Mouse (Mus musculus) cerebellum, adult 11-12 months (tissue): Measurements from ENCODE around the gene Lrrtm3.

Source experiments
- DNase-seq: peaks from one replicate; pipeline ENCODE4 v3.0.0; 2022

Lrrtm3 gene

DNA sequence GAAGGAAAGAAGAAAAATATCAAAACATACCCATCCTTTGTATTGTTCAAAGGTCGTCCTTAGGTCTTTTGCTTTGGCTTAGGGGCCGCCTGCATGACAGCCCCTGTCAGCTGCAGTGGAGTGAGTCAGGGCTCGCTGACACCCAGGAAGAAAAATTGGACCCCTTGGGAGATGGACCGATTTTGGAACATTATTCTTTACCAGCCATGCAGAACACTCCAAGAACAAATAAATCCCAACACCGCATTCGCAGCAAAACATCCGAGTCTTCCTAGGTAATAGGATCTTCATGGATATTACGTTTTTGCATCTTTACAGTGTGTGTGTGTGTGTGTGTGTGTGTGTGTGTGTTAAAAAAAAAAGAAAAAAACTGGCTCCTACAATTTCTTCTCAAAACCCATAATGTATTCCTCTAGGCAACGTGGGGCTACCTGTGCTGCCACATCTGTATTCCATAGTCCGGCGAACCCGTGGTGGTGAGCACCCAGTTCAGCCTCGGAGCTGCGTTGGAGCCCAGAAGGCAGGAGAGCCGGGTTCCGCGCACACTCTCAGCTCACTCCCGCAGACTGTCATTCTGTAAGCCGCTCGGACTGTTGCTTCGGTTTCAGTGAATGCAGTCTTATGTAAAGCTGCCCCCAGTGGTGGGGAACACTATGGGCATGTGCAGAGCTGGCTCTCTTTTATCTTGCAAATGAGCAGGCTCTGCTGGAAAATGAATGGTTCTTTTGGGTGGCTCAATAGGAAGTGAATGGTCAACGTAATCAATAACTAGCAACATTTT is at the start of gene Lrrtm3:
TSS of gene Lrrtm3 (minus strand) at position 598 of the 781 bp plus-strand sequence.
- peak; percentile 93 for DNase-seq

DNA sequence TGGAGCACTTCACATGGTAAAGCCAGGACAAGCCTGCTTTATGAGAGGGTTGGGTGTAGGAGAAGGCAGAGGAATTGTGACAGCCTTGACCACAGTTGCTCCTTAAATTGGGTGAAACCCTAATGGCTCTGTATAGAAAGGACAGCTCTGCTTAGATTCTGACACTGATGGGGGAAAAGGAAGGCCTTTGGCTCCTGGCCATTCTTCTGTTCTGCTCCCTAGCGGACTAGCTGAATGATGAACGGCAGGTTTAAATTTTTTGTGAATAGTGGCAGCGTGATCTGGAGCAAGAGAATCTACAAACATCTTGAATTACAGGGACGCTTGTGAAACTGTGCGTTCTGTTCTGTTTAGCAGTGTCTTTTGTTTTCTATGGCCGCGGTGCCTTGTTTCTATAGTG is 45.4 kb upstream of the Lrrtm3 start:
- DNase-seq, result no peak

DNA sequence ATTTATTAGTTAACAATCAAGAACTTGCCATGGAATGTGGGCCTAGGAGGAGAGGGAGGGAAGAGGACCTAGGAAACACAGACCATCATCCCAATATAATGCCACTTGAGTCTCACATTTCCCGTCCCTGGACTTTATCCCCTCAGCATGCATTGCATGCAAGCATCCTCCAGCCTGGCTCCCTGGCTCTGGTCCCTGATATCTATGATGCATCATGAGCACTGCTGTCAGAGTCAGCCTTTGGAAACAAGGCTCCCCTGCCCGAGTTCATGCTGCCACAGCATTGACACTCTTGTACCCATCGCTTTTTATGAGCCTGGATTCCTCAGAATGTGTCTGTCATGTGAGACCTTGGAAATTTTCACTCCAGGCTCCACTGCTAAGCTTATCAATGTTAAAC is 43.4 kb upstream of the Lrrtm3 start:
- no peak for DNase-seq

- peak; percentile 88 for DNase-seq
Measured at GRCm38 (mm10) chr10:64130397-64131150, 40.5 kb upstream of the Lrrtm3 start.

- peak; percentile 82 for DNase-seq
Measured at GRCm38 (mm10) chr10:64118833-64119232, 28.8 kb upstream of the Lrrtm3 start.

DNA sequence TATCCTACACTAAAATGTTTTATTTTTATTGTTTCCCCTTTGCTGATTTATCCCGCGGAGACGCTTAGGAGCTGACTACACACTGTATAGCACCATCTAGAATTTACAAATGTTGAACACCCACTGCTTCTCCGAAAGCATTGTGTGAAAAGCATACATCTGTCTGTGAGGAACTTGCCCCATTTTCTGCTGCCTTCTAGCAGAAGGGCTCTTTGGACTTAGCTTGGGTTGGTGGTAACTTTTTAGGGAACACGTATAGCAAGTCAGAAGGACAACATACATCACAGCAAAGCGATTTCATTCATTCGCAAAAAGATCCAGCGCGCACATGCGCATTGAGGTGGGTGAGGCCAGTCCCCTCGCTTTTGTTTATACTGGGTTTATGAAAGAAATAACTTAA is 25.2 kb upstream of the Lrrtm3 start:
- DNase-seq, result no peak

DNA sequence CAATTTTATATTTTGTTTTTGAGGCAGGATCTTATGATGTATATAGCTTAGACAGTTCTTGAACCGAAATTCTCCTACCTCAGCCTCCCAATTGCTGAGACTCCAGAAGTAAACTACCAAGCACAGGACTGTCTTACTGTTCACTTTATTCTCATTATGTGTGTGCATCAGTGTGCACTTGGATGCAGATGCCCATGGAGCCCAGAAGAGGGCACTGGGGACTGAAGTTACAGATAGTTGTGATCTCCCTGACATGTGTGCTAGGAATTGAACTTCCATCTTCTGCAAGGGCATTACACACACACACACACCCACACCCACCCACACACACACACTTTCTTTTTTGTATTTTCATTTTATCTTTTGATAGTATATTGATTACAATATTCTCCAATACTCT is 6.5 kb upstream of the Lrrtm3 start:
- no peak for DNase-seq

- no peak for DNase-seq
Measured at GRCm38 (mm10) chr10:64088774-64089460, 1.2 kb downstream of the Lrrtm3 start.

DNA sequence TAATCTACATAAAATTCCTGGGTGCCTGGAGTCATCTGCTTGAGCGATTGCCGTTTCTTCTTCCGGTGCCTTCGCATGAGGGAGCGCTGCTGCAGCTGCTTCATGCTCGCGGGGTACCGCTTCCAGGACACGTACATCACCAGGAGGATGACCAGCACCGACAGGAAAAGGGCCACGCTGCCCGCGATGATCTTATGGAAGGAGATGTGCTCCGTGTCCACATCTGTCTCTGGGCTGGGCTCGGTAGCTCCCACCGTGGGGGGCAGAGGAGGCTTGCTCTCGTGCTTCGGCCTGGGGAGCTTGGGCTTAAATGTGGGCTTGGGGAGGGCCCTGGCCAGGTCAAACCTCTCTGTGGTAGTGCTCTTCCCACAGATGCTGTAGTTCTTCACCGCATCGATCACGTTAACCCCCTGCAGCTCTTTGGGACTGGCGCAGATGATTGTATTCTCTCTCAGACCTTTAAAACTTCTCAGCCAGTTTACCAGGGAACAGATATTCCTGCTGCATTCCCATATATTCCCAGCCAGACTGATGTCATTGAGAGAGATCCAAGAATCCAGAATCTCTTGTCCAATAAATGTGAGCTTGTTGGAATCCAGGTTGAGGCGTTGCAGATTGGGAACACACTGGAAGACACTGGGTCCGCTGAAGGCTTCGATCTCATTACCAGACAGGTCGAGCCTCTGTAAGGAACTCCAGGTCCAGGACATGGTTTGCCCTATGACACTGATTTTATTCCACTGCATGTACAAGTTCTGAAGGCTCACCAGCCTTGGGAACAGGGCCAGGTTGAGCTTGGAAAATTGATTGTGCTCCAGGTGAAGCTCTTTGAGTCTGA is 1.9 kb downstream of the Lrrtm3 start:
- DNase-seq, result peak; percentile 69

- DNase-seq, result no peak
Measured at GRCm38 (mm10) chr10:64087521-64087920, 2.6 kb downstream of the Lrrtm3 start.

DNA sequence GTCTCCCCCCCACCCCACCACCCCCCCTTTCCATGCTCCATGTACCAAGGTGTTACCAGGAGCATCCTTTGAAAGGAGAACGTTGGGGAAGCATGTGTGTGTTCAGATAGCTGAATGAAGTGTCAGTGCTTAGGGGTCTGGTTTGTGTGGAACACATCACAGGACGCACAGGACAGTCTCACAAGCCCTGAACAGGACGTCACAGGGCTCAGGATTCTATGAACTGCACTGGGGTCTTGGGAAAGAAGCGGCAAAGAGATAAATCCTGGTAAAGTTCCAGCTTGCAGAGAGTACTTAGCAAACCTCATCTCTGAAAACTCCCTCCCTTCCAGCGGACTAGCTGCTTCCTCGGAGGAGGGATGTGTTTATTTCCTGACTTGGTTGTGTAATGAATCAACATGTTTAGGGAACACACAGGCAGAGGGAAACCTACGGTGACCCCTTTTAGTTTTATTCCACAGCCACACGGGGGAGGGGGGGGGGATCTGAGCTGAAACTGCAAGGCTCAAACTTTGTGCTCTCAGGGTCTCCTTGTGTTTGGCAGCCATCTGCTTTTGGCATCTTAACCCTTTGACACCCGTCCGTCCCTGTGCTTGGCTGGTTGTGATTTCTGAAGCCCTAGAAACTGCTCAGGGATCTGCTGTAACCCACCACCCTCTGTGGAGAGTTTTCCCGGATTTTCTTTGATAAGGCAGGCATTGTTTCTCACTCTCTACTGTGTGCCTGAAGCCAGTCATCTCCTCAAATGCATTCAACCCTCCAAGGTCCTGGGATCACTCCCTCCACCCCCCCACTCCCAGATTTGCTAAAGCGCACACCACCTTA is 3.3 kb downstream of the Lrrtm3 start:
- peak; percentile 43 for DNase-seq

DNA sequence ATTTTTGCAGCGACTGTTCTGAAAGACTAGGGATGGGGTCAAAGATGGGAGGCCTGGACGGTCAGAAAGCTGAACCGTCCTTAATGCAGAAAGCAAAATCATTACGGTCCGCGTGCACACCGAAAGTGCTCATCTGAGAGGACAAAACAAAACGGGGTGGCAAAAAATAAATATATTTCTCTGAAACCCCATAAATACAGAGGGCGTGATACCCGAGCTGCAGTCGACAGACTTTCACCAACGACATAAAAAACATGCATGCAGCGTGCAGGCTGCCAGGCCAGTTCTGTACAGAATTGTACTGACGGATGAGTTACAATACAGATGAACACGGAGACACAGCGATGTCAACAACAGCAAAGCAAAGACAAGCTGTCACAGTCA is 3.9 kb downstream of the Lrrtm3 start:
- no peak for DNase-seq

DNA sequence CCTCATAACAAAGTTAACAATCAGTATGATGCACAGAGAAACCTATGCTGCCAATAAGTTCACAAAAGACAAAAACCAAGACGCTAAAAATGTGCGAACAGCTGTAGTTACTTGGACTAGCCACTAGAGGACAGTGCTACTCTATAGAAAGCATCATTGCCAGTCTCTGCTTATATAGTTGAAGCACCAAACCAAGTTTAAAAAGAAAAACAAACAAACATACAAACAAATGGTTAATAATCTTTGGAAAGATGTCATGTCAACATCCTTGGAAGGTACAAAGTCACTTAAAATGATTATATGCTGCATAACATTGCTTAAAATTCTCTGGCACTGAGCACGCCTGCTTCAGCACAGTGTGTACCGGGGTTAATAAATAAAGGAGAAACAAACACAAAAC is 5.6 kb downstream of the Lrrtm3 start:
- no peak for DNase-seq

GRCm38 (mm10) chr10:64083813-64084212 is 6.3 kb downstream of the Lrrtm3 start:
- DNase-seq, result peak; percentile 48

DNA sequence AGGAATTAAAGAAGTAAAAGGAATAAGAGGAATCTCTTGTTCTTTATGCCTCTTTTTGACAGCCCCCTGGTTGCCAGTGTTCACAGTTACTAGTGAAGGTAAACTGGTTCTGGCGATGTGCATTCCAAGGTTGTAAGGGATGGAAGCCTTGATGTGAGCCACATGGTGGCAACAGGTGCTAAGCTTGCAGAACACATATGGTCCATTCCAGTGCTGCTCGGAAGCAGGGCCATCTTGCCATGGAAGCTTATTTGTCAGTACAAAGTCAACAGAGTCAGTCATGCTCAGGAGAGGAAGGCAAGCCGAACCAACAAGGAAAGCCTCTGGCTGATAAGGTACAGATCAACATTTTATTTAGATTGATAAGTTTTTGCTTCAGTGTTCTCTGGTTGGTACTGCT is 7.7 kb downstream of the Lrrtm3 start:
- DNase-seq, result no peak

- DNase-seq, result no peak
Measured at GRCm38 (mm10) chr10:64076410-64077052, 13.5 kb downstream of the Lrrtm3 start.

DNA sequence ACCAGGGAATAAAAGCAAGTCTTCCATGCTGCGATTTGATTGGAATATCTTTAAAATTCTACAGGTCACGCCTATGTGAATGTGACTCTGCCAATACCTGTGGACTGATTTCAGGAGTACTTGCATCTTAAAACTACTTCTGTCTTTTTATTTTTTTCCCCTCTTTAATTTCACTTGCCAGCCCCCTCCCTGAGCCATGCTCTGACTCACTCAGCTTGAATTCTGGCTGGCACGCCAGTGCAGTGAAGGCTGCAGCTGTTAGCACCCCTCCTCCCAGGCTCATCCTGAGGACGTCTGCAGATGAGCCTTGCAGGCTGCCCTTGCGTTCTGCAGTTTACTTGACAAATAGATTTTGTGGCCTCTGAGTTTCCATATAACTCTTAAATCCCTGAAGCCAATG is 14.1 kb downstream of the Lrrtm3 start:
- DNase-seq, result peak; percentile 59

DNA sequence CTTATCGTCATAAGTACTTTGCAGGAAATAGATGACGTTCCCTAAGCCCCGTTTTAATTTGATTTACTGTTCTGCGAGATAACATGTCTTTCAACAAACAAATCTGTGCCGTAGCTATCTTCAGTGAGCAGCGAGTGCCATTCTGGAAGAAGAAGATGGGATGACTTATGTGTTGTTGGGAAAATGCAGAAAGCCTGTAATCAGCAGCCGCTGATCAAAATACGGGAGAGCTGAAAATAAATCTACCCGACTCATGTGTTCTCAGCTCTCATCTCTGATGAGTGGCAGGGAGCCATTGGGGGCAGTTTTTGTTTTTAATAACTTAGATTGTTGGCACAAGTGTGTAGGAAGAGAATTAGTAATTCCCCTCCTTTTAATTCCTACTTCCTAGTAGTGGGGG is 26.4 kb downstream of the Lrrtm3 start:
- DNase-seq, result no peak

DNA sequence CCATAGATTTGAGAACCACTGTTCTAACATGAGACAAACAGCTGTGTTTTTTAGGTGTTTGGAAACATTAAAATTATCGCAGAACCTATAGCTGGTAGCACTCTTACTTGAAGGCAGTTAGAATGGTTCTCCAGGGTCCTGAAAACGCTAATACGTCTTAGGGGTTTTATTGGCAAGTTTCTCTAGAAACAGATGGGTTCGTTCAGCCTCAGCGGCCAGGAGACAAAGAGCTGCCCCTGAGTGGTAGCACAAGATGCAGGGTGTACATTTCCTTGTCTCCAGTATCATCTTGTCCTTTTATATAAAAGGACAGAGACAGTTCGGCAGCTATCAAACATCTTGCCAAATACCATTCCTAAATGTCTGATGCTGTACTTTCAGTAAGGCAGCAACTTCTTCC is 40.1 kb downstream of the Lrrtm3 start:
- no peak for DNase-seq

GRCm38 (mm10) chr10:64049151-64049550 is 40.9 kb downstream of the Lrrtm3 start:
- DNase-seq, result no peak

- peak; percentile 90 for DNase-seq
Measured at GRCm38 (mm10) chr10:64041892-64042291, 48.2 kb downstream of the Lrrtm3 start.
